Mouse (Mus musculus) spleen, adult 2 months (tissue): ENCODE data around the gene Esyt2.

Experiments used
- CTCF ChIP-seq: fragments of 200-500 bp; IDR thresholded peaks from 2 replicates; pipeline ENCODE4 v1.5.1; 2011; ENCODE audit warnings: mild to moderate bottlenecking, inconsistent platforms; ENCODE audit not compliant: insufficient read depth, insufficient read length, insufficient replicate concordance; ENCODE audit errors: extremely low read depth
- POLR2A ChIP-seq: fragments of 200-500 bp; IDR thresholded peaks from 2 replicates; pipeline ENCODE4 v1.6.1; 2011; ENCODE audit warnings: low read depth, low read length, inconsistent platforms

- TF ChIP-seq CTCF (no peak), POLR2A (no peak)
Observed at GRCm38 (mm10) chr12:116306042-116306441, 25.0 kb downstream of the Esyt2 start.
